Mouse (Mus musculus): ENCODE measurements around the gene Ccl4. TPM values are rescaled to one million over a fixed set of nuclear protein-coding genes. Genes with fewer than 3 reads are reported as not detected.

Gene Ccl4
- polyA plus RNA-seq (2015; fragmentation: Nextera tagmentation; extraction: Ambion mirVana), result 2.9 and 5.3 TPM in 2 replicates

GRCm38 (mm10) chr11:83662204-83662603 is at the start of gene Ccl4:
Ccl4 (plus strand) TSS chr11:83662584.

DNA sequence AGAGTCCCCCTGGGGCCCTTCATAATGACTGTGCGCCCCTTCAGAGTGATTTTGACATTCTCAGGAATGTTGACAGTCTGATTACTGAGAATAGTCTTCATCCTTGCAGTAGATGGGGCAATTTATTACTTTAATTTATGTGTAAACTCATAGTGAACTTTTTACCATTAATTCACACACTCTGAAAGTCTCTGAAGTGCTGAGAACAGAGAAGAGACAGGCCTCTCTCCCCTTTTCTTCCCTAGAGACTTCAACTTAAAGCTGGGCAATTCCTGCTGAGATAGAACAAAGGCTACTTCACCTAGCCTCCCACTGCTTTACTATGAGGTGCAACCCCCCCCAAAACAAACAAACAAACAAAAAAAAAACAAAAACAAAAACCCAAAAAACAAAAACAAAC is 16.9 kb upstream of the Ccl4 start, which contains the start of gene Rpl9-ps1:
Gene Rpl9-ps1 (minus strand): TSS at position 101 of the 400 bp plus-strand sequence.

GRCm38 (mm10) chr11:83649305-83649841 is 13.0 kb upstream of the Ccl4 start, which contains the start of gene Ccl3:
Ccl3 (minus strand) TSS chr11:83649355.

DNA sequence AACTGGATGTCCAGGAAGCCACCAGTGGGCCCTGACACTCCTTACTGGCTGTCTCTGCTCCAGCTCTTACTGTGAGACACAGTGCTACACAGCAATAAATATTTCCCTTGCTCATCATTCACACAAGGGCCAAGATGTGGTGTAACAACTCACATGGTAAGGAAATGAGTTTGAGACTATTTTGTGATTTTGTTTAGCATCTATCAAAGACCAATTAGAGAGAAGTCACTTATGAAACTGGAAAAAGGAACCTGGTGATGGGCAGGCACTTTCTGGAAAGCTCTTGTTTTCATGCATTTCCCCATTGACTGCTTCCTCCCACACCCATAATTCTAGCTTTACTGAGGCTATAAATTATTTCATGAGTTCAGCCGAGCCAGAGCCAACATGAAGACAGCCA is 41.3 kb downstream of the Ccl4 start, which contains the start of gene Wfdc17:
Gene Wfdc17 (plus strand): TSS at position 287 of the 400 bp plus-strand sequence.

GRCm38 (mm10) chr11:83708715-83709114 is 46.3 kb downstream of the Ccl4 start, which contains the start of gene Wfdc18:
Wfdc18 (plus strand) TSS chr11:83709015.

Other genes starting within 250 kb of the Ccl4 start
- 0.07 TPM in 1 of 2 replicates, not detected in the other for gene Gas2l2, start 233.1 kb upstream of the Ccl4 start, polyA plus RNA-seq (2015; fragmentation: Nextera tagmentation; extraction: Ambion mirVana)
- gene 1700020L24Rik, start 224.9 kb upstream of the Ccl4 start, polyA plus RNA-seq (2015; fragmentation: Nextera tagmentation; extraction: Ambion mirVana), result 0.35 and 0.41 TPM in 2 replicates
- gene Mmp28, start 199.5 kb upstream of the Ccl4 start, polyA plus RNA-seq (2015; fragmentation: Nextera tagmentation; extraction: Ambion mirVana), result 5.1 and 6.0 TPM in 2 replicates
- gene Taf15, start 189.5 kb upstream of the Ccl4 start, polyA plus RNA-seq (2015; fragmentation: Nextera tagmentation; extraction: Ambion mirVana), result 4.8 and 6.0 TPM in 2 replicates
- gene Heatr9, start 140.4 kb upstream of the Ccl4 start, polyA plus RNA-seq (2015; fragmentation: Nextera tagmentation; extraction: Ambion mirVana), result not detected in 2 replicates
- 0.45 and 0.88 TPM in 2 replicates for gene Ccl5, start 132.1 kb upstream of the Ccl4 start, polyA plus RNA-seq (2015; fragmentation: Nextera tagmentation; extraction: Ambion mirVana)
- 19.7 and 93.4 TPM in 2 replicates for gene Ccl9, start 83.9 kb upstream of the Ccl4 start, polyA plus RNA-seq (2015; fragmentation: Nextera tagmentation; extraction: Ambion mirVana)
- gene Ccl6, start 69.5 kb upstream of the Ccl4 start, polyA plus RNA-seq (2015; fragmentation: Nextera tagmentation; extraction: Ambion mirVana), result 54.5 and 456 TPM in 2 replicates
- not detected in 2 replicates for gene Rpl9-ps1, start 17.0 kb upstream of the Ccl4 start, polyA plus RNA-seq (2015; fragmentation: Nextera tagmentation; extraction: Ambion mirVana)
- gene Ccl3, start 13.2 kb upstream of the Ccl4 start, polyA plus RNA-seq (2015; fragmentation: Nextera tagmentation; extraction: Ambion mirVana), result 1.2 and 1.9 TPM in 2 replicates
- 14.2 and 148 TPM in 2 replicates for gene Wfdc17, start 41.4 kb downstream of the Ccl4 start, polyA plus RNA-seq (2015; fragmentation: Nextera tagmentation; extraction: Ambion mirVana)
- gene Wfdc18, start 46.4 kb downstream of the Ccl4 start, polyA plus RNA-seq (2015; fragmentation: Nextera tagmentation; extraction: Ambion mirVana), result not detected in 2 replicates
- gene Wfdc21, start 84.4 kb downstream of the Ccl4 start, polyA plus RNA-seq (2015; fragmentation: Nextera tagmentation; extraction: Ambion mirVana), result 0.57 and 4.9 TPM in 2 replicates
- 11.1 and 11.9 TPM in 2 replicates for gene Heatr6, start 91.1 kb downstream of the Ccl4 start, polyA plus RNA-seq (2015; fragmentation: Nextera tagmentation; extraction: Ambion mirVana)
- 6.0 and 6.3 TPM in 2 replicates for gene Hnf1b, start 187.5 kb downstream of the Ccl4 start, polyA plus RNA-seq (2015; fragmentation: Nextera tagmentation; extraction: Ambion mirVana)

All from urinary bladder, postnatal 0 days (tissue).